Mouse (Mus musculus) G1E (cell line): ENCODE data around the gene Plch2. TPM values are rescaled to one million over a fixed set of nuclear protein-coding genes. Genes with fewer than 3 reads are reported as not detected.

ENCODE experiments used
- ATAC-seq: 2 replicates; pipeline ENCODE4 v1.8.0; 2016; ENCODE audit warnings: mild to moderate bottlenecking; ENCODE audit not compliant: insufficient number of reproducible peaks, poor library complexity, low FRiP score, severe bottlenecking; ENCODE audit errors: extremely low read depth
- DNase-seq: peaks from one replicate; pipeline ENCODE4 v3.0.0; 2012; ENCODE audit warnings: low spot score
- H3K27me3 ChIP-seq: 2 replicates; pipeline ENCODE4 v1.6.1; 2012; ENCODE audit warnings: mild to moderate bottlenecking, low read length, inconsistent platforms; ENCODE audit not compliant: insufficient read depth
- H3K36me3 ChIP-seq: replicated peaks from 2 replicates; pipeline ENCODE3; 2012; ENCODE audit warnings: mild to moderate bottlenecking, inconsistent platforms
- H3K4me1 ChIP-seq: 2 replicates; pipeline ENCODE4 v1.6.1; 2012; ENCODE audit warnings: low read depth, low read length, inconsistent platforms, mixed read lengths; ENCODE audit not compliant: insufficient read depth
- H3K4me3 ChIP-seq: 2 replicates; pipeline ENCODE4 v1.5.1; 2012; ENCODE audit warnings: low read depth, mild to moderate bottlenecking, inconsistent platforms, low read length, moderate library complexity, mixed read lengths
- H3K9me3 ChIP-seq: replicated peaks from 2 replicates; pipeline ENCODE4 v1.6.1; 2012; ENCODE audit warnings: inconsistent platforms
- CTCF ChIP-seq: IDR thresholded peaks from 2 replicates; pipeline ENCODE4 v1.5.1; 2012; ENCODE audit warnings: low read depth, low read length, inconsistent platforms, mixed read lengths
- GATA1 ChIP-seq: IDR thresholded peaks from 2 replicates; pipeline ENCODE4 v1.6.1; 2012; ENCODE audit warnings: borderline replicate concordance, low read length, inconsistent platforms, mixed read lengths
- GATA2 ChIP-seq: IDR thresholded peaks from 2 replicates; pipeline ENCODE4 v1.6.1; 2012; ENCODE audit warnings: low read depth, low read length, inconsistent platforms, borderline replicate concordance
- POLR2AphosphoS5 ChIP-seq: IDR thresholded peaks from 2 replicates; pipeline ENCODE4 v1.6.1; 2012; ENCODE audit warnings: low read depth, low read length, inconsistent platforms; ENCODE audit not compliant: insufficient replicate concordance
- TAL1 ChIP-seq: conservative IDR thresholded peaks from 2 replicates; pipeline ENCODE4 v1.6.1; 2012; ENCODE audit warnings: low read depth, low read length, inconsistent platforms, mixed read lengths
- polyA plus RNA-seq: library from polyadenylated mRNA; stranded (reverse); fragments of >175 nt; gene quantifications from 2 replicates; pipeline ENCODE4 v1.2.3, GENCODE M21; 2012
- total RNA-seq, 2 experiments: library from RNA; stranded (forward) in 1 of 2; stranded (reverse) in 1 of 2; fragments of 200-1000 nt in 1 of 2; fragments of >200 nt in 1 of 2; fragmentation: Nextera tagmentation in 1 of 2; gene quantifications; 2 replicates each; pipeline ENCODE4 v1.2.3; 2014 to 2017

Plch2 gene
- total and polyA plus RNA-seq, 3 experiments: 0.22 to 1.5 (median 0.61) TPM

DNA sequence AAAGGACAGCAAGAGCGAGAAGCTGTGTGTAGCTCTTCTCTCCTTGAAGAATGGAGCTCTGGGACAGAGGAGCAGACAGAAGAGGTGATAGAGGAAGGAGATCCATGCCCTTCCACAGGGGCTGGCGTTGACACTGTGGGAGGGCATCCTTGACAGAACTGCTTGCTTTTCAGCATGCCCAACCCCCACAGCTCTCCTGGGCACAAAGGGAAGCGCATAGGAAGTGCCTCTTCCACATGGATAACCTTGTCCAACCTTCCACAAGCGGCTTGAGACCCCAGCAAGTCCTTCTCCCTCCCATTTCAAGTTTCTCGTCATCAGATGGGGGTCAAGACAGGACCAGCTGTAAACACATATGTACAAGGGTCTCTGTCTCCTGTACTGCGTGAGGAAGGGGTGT lies 23.5 kb downstream of the Plch2 start:
- DNase-seq (no peak), ATAC-seq (no peak)
- Histone ChIP-seq H3K4me3 (no peak overlapping the region), H3K4me1 (no peaks in the 10 kb centered on the region), H3K9me3 (no peaks in the 10 kb centered on the region), H3K36me3 (no peaks in the 10 kb centered on the region), H3K27me3 (peaks cover 44% of the 10 kb centered on the region)
- TF ChIP-seq TAL1 (no peak), GATA1 (no peak), GATA2 (no peak), CTCF (no peak), POLR2AphosphoS5 (no peak)

DNA sequence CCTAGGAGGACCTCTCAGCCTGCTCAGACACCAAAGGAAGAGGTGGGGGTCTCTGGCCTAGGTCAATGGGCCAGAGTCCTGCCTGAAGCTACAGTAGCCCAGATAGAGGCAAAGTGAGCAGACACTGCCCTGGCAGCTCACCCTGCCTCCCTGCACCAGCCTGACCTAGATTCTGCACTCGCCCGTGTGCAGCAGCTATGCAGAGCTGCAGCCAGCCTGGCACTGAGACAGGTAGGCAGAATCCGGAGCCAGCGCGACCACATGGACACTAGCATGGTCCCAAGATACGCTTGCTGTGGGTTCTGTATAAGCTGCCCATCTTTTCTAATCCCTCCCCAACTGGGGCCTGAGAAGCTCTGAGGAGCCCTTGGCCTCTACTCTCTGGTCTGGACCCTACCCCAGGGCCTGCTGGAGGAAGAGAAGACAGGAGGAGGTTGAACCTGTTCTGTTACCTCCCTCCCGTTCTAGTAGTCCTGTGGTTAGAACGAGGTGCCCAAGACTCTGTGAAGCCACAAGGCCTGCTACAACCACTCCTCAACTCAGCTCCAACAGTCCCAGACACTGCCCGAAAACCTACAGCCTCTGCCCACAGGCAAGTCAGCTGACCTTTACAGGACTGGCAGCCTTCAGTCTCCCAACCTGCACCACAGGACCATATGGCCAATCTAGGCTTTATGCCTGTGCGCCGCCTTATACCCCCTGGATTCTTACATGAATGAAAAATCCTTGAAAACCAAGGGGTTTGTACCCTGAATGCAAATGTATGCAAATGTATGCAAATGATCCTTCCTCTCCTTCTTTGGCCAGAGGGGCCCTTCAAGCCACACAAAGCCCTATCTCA lies 32.2 kb downstream of the Plch2 start:
- no peak overlapping the region for H3K4me3 ChIP-seq
- peaks cover 11% of the 10 kb centered on the region for H3K27me3 ChIP-seq
- no peak for DNase-seq
- H3K4me1 ChIP-seq: no peaks in the 10 kb centered on the region
- no peaks in the 10 kb centered on the region for H3K36me3 ChIP-seq
- TF ChIP-seq CTCF (no peak), TAL1 (no peak), POLR2AphosphoS5 (no peak), GATA1 (no peak), GATA2 (no peak)
- H3K9me3 ChIP-seq: peaks cover 15% of the 10 kb centered on the region
- no peak for ATAC-seq

DNA sequence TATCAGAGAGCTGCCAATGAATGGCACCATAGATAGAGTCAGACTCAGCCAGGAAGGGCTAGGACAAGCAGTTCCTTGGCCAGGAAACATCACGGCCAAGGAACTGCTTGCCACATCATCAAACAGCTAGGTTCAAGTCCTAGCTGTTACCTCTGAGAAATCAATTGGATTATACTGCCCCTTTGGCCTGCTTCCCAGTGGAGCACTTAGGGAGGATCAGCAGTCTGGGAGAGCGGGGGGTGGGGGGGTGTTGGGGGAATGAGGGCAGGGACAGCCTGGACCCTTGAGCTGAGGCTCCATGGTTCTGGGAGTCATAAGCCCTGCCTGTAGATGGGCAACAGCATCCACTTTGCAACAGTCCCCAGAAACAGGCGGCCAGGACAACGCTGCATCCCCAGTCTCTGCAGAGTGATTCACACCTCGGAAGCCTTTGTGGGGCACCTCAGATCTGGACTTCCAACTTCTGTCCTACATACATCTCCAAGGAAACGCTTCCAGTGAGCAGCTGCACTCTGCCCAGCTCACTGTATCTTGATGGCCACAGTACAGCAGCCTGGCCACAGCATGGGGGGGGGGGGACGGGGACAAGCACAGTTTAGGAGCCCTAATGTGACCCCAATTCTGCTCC lies 34.2 kb downstream of the Plch2 start:
- ATAC-seq: no peak
- H3K9me3 ChIP-seq: peaks cover 8% of the 10 kb centered on the region

DNA sequence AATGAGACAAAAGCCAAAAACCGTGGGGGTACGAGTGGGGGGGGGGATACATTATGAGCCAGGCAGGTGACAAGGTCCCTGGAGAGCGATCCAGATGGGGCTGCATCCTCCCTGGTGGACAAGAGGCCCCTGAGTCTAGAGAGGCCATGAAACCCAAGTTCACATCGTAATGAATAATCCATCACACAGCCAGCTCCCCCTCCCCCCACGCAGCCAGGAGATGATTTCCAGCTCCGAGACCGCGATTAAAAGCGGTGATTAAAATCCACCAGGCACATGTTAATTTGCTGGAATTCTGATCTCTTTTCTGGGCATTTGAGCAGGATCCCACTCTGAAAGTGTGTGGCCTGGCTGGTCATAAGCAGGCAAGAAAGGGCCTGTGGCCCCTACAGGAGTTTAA lies 35.8 kb downstream of the Plch2 start:
- no peak for DNase-seq
- Histone ChIP-seq H3K9me3 (no peaks in the 10 kb centered on the region), H3K27me3 (peaks cover 10% of the 10 kb centered on the region; the same call in 1 of the 2 replicates), H3K36me3 (no peaks in the 10 kb centered on the region), H3K4me1 (no peaks in the 10 kb centered on the region; the same call in 1 of the 2 replicates), H3K4me3 (no peak overlapping the region)
- no peak for ATAC-seq
- TF ChIP-seq TAL1: no peak
- no peak for TF ChIP-seq GATA2
- no peak for TF ChIP-seq GATA1
- no peak for TF ChIP-seq CTCF
- no peak for TF ChIP-seq POLR2AphosphoS5

More for the DNA sequence above, 34.2 kb downstream of the Plch2 start:
- no peak for TF ChIP-seq CTCF
- TF ChIP-seq GATA1: no peak
- no peak for TF ChIP-seq POLR2AphosphoS5
- no peak for TF ChIP-seq TAL1
- TF ChIP-seq GATA2: no peak
- no peaks in the 10 kb centered on the region; the same call in 1 of the 2 replicates for H3K4me1 ChIP-seq
- no peak overlapping the region for H3K4me3 ChIP-seq
- H3K36me3 ChIP-seq: no peaks in the 10 kb centered on the region
- H3K27me3 ChIP-seq: peaks cover 10% of the 10 kb centered on the region
- DNase-seq: no peak

DNA sequence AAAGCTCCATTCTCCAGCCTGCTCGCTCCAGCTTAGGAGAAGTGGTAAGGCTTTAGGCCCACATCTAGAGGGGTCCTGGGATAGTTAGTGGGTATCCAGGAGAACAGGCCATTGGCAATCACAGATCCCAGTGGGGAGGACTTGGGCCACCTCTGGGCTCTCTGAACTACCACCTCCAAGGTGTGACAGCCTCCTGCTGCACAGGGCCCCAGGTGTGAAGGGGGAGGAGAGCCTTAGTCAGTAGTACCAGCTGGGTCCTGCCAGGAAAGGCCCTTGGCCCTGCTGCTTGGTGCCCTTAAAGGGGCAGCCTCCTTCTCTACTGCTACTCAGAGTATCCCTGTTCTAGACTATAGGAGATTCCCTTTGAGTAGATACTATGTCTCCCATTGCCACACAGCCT lies 36.4 kb downstream of the Plch2 start:
- peaks cover 13% of the 10 kb centered on the region; the same call in 1 of the 2 replicates for H3K27me3 ChIP-seq
- no peaks in the 10 kb centered on the region for H3K36me3 ChIP-seq
- H3K9me3 ChIP-seq: no peaks in the 10 kb centered on the region
- no peak overlapping the region for H3K4me3 ChIP-seq
- ATAC-seq (no peak), DNase-seq (no peak)
- H3K4me1 ChIP-seq: no peaks in the 10 kb centered on the region; the same call in 1 of the 2 replicates
- TF ChIP-seq POLR2AphosphoS5: no peak
- no peak for TF ChIP-seq TAL1
- TF ChIP-seq CTCF: no peak
- no peak for TF ChIP-seq GATA1
- no peak for TF ChIP-seq GATA2

DNA sequence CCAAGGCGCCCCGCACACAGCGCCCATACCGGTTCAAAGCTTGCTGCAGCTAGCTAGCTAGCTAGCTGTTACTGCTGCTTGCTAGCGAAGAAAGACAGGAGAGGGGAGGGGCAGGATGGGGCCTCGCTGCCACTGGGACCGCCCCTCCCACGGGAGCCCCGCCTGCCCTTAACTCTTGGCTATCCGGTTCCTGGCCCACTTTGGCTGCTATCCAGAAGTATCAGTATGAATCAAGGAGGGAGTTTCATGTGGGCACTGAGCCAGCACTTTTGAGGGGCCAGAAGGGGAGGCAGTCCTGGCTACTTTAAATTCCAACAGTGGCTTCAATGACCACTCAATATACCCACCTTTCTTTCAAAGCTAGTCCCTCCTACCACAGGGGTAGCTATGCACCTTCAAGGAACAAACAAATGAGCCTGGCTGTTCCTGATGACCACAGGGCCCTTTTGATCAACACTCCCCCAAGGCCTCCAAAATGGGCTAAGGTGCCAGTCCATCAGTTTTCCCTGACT lies 37.2 kb downstream of the Plch2 start:
- no peak for DNase-seq
- Histone ChIP-seq H3K4me3 (no peak overlapping the region), H3K4me1 (no peaks in the 10 kb centered on the region; the same call in 1 of the 2 replicates), H3K36me3 (no peaks in the 10 kb centered on the region), H3K27me3 (peaks cover 20% of the 10 kb centered on the region; the same call in 1 of the 2 replicates), H3K9me3 (no peaks in the 10 kb centered on the region)
- TF ChIP-seq GATA1 (no peak), GATA2 (no peak), CTCF (no peak), TAL1 (no peak), POLR2AphosphoS5 (no peak)
- no peak for ATAC-seq
